Mouse (Mus musculus): ENCODE measurements around the gene Gm10073.

GRCm38 (mm10) chr8:106579510-106579909 lies 6.2 kb upstream of the Gm10073 start:
- TF ChIP-seq CTCF (IDR thresholded peaks at IDR 0.05; ENCODE audit: low read depth) (no peak), EP300 (IDR thresholded peaks at IDR 0.05; ENCODE audit: low read depth) (no peak)
